Mouse (Mus musculus): ENCODE results near the gene Antxr1. TPM values are rescaled to one million over a fixed set of nuclear protein-coding genes. Genes with fewer than 3 reads are reported as not detected.
A peak's percentile ranks its signal among the peaks of the same experiment; 100 is the strongest.

Gene Antxr1
- total RNA-seq, 1 experiment from 2014 or later, result 26.5 TPM

GRCm38 (mm10) chr6:87292911-87293851 is 42.4 kb downstream of the Antxr1 start:
- no peak for DNase-seq

GRCm38 (mm10) chr6:87287251-87287650 is 48.4 kb downstream of the Antxr1 start:
- DNase-seq, result no peak

GRCm38 (mm10) chr6:87285365-87285749 is 50.3 kb downstream of the Antxr1 start:
- no peak for DNase-seq

GRCm38 (mm10) chr6:87284716-87285364 is 50.8 kb downstream of the Antxr1 start:
- no peak for DNase-seq

GRCm38 (mm10) chr6:87282346-87282781 is 53.3 kb downstream of the Antxr1 start:
- peak; percentile 58 for DNase-seq

GRCm38 (mm10) chr6:87281771-87282170 is 53.9 kb downstream of the Antxr1 start:
- no peak for DNase-seq

- peak; percentile 21 for DNase-seq
Measured at GRCm38 (mm10) chr6:87278151-87278550, 57.5 kb downstream of the Antxr1 start.

- peak; percentile 24 for DNase-seq
Measured at GRCm38 (mm10) chr6:87277527-87277926, 58.1 kb downstream of the Antxr1 start.

GRCm38 (mm10) chr6:87276941-87277340 is 58.7 kb downstream of the Antxr1 start:
- no peak for DNase-seq

GRCm38 (mm10) chr6:87274779-87275178 is 60.8 kb downstream of the Antxr1 start:
- DNase-seq, result peak; percentile 12

GRCm38 (mm10) chr6:87273791-87274190 is 61.8 kb downstream of the Antxr1 start:
- DNase-seq, result no peak

- no peak for DNase-seq
Measured at GRCm38 (mm10) chr6:87273141-87273540, 62.5 kb downstream of the Antxr1 start.

- DNase-seq, result no peak
Measured at GRCm38 (mm10) chr6:87272202-87272601, 63.4 kb downstream of the Antxr1 start.

GRCm38 (mm10) chr6:87270452-87270851 is 65.2 kb downstream of the Antxr1 start:
- no peak for DNase-seq

GRCm38 (mm10) chr6:87269950-87270349 is 65.7 kb downstream of the Antxr1 start:
- DNase-seq, result no peak

- DNase-seq, result no peak
Measured at GRCm38 (mm10) chr6:87262666-87263065, 73.0 kb downstream of the Antxr1 start.

- DNase-seq, result no peak
Measured at GRCm38 (mm10) chr6:87258976-87259375, 76.6 kb downstream of the Antxr1 start.

GRCm38 (mm10) chr6:87257981-87258775 is 77.4 kb downstream of the Antxr1 start:
- no peak for DNase-seq

- no peak for DNase-seq
Measured at GRCm38 (mm10) chr6:87257471-87257870, 78.2 kb downstream of the Antxr1 start.

GRCm38 (mm10) chr6:87255668-87256067 is 80.0 kb downstream of the Antxr1 start:
- DNase-seq, result no peak

GRCm38 (mm10) chr6:87254756-87255155 is 80.9 kb downstream of the Antxr1 start:
- no peak for DNase-seq

GRCm38 (mm10) chr6:87251716-87252115 is 83.9 kb downstream of the Antxr1 start:
- DNase-seq, result peak; percentile 20

- no peak for DNase-seq
Measured at GRCm38 (mm10) chr6:87250701-87251100, 84.9 kb downstream of the Antxr1 start.
